Mouse (Mus musculus): ENCODE measurements around the gene Dach1. TPM values are rescaled to one million over a fixed set of nuclear protein-coding genes. Genes with fewer than 3 reads are reported as not detected.

Gene Dach1
- polyA plus RNA-seq, 1 experiment from 2014 or later: 4.0 TPM

DNA sequence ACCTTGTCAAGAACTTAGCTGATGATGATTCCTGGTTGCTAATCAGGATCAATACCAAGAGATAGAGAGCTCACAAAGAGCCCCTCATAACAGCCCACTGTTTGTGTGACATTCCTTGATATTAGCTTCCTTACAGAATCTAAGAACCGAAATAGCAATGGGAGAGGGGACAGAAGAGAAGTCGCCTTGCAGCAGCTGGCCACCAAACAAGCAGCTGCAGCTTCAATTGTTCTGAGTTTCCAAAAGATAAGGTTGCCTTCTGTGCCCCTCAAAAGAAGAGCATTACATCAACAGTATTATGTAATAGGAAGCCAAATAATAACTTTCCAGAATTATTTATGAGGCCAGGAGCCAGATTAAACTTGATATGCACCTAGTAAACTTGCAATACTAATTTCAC is 120.2 kb downstream of the Dach1 start:
- Histone ChIP-seq H3K4me3 (no peak overlapping the region), H3K27ac (no peak overlapping the region), H3K9me3 (no peaks in the 10 kb centered on the region), H3K27me3 (ENCODE audit: insufficient read depth, poor library complexity, severe bottlenecking) (no peaks in the 10 kb centered on the region), H3K4me1 (no peaks in the 10 kb centered on the region; the same call in 1 of the 2 replicates), H3K36me3 (no peaks in the 10 kb centered on the region)
- whole genome bisulfite sequencing: 20% methylated on average over 2 of the region's 2 CpGs
- no peak for DNase-seq (ENCODE audit: low spot score)

GRCm38 (mm10) chr14:98048403-98048802 is 121.2 kb downstream of the Dach1 start:
- Histone ChIP-seq H3K9me3 (no peaks in the 10 kb centered on the region), H3K27me3 (ENCODE audit: insufficient read depth, poor library complexity, severe bottlenecking) (no peaks in the 10 kb centered on the region), H3K27ac (no peak overlapping the region), H3K4me3 (no peak overlapping the region), H3K36me3 (no peaks in the 10 kb centered on the region), H3K4me1 (no peaks in the 10 kb centered on the region; the same call in 1 of the 2 replicates)
- DNase-seq (ENCODE audit: low spot score): no peak
- 80% methylated on average over 2 of the region's 2 CpGs for WGBS

DNA sequence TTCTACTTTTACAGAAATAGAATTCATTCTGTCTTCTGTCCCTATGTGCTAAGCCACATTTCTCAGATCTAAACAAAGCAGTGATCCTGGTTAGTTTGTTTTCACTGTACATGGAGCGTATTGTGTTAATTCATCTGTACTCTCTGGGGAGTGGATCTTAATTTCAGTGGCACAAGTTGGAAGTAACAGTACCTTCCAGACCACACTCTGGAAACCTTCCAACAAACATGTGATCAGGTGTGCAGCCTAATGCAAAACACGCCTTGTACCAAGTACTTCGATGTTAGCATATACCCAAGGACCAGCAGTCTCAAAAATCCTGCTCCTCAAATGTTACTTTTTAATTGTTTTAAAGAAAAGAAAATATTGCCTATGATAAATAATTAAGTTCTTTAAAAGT is 121.9 kb downstream of the Dach1 start:
- 89% methylated on average over 3 of the region's 3 CpGs for WGBS
- Histone ChIP-seq H3K27me3 (ENCODE audit: insufficient read depth, poor library complexity, severe bottlenecking) (no peaks in the 10 kb centered on the region), H3K27ac (no peak overlapping the region), H3K36me3 (no peaks in the 10 kb centered on the region), H3K4me3 (no peak overlapping the region), H3K9me3 (no peaks in the 10 kb centered on the region), H3K4me1 (no peaks in the 10 kb centered on the region; the same call in 1 of the 2 replicates)
- DNase-seq (ENCODE audit: low spot score): no peak

DNA sequence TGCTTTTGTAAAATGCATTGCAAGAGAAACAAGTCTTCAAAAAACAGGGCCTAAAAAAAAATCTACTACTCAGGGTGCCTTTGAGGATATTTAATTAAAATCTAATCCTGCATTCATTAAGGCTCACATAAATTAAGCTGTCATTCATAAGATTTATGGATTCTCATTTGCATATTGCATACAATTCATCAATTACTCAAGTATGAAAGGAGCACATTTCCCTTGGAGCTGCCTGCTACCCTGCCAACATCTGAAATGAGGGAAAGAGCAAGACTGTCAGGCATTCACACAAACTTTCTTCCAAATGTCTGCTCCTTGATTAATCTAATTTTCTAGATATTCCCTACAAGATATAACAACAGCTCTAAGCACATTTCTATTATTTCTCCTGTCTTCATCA is 122.6 kb downstream of the Dach1 start:
- Histone ChIP-seq H3K36me3 (no peaks in the 10 kb centered on the region), H3K4me1 (no peaks in the 10 kb centered on the region; the same call in 1 of the 2 replicates), H3K27ac (no peak overlapping the region), H3K9me3 (no peaks in the 10 kb centered on the region), H3K27me3 (ENCODE audit: insufficient read depth, poor library complexity, severe bottlenecking) (no peaks in the 10 kb centered on the region), H3K4me3 (no peak overlapping the region)
- no peak for DNase-seq (ENCODE audit: low spot score)

- 35% methylated on average over 1 of the region's 1 CpGs for WGBS
- no peak overlapping the region for H3K27ac ChIP-seq
These were observed 131.0 kb downstream of the Dach1 start for GRCm38 (mm10) chr14:98038524-98038923.

DNA sequence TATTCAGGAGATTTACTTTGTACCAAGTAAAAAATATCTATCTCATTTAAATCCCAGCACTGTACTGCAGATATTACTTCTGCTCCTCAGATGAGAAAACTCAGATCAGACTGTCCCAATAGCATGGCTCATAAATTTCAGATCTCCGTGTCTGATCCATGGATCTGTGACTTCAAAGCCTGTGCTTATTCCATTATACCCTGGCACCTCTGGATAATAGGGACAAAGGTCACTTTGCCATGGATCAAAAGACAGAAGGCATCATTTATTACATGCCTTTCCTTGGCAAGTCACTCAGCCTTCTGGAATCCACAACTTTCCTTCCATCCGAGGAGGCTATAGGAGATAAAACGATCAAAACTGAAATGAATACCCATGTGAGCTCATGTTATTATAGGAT is 132.4 kb downstream of the Dach1 start:
- Histone ChIP-seq H3K4me3 (no peak overlapping the region), H3K4me1 (peaks cover 9% of the 10 kb centered on the region; the same call in 1 of the 2 replicates), H3K27ac (no peak overlapping the region), H3K36me3 (no peaks in the 10 kb centered on the region), H3K9me3 (no peaks in the 10 kb centered on the region), H3K27me3 (ENCODE audit: insufficient read depth, poor library complexity, severe bottlenecking) (no peaks in the 10 kb centered on the region)
- WGBS: 79% methylated on average over 3 of the region's 3 CpGs
- no peak for DNase-seq (ENCODE audit: low spot score)

More at GRCm38 (mm10) chr14:98038524-98038923, 131.0 kb downstream of the Dach1 start:
- Histone ChIP-seq H3K9me3 (no peaks in the 10 kb centered on the region), H3K4me1 (peaks cover 9% of the 10 kb centered on the region; the same call in 1 of the 2 replicates), H3K27me3 (ENCODE audit: insufficient read depth, poor library complexity, severe bottlenecking) (no peaks in the 10 kb centered on the region), H3K36me3 (no peaks in the 10 kb centered on the region), H3K4me3 (no peak overlapping the region)
- no peak for DNase-seq (ENCODE audit: low spot score)

- Histone ChIP-seq H3K4me3 (no peak overlapping the region), H3K36me3 (no peaks in the 10 kb centered on the region), H3K27ac (no peak overlapping the region), H3K27me3 (ENCODE audit: insufficient read depth, poor library complexity, severe bottlenecking) (no peaks in the 10 kb centered on the region), H3K4me1 (peaks cover 9% of the 10 kb centered on the region; the same call in 1 of the 2 replicates), H3K9me3 (no peaks in the 10 kb centered on the region)
- no peak for DNase-seq (ENCODE audit: low spot score)
- 0% methylated on average over 1 of the region's 1 CpGs for WGBS
These were observed 134.3 kb downstream of the Dach1 start for GRCm38 (mm10) chr14:98035261-98035660.

GRCm38 (mm10) chr14:98023540-98023939 is 146.0 kb downstream of the Dach1 start:
- DNase-seq (ENCODE audit: low spot score): no peak
- Histone ChIP-seq H3K27ac (no peak overlapping the region), H3K27me3 (ENCODE audit: insufficient read depth, poor library complexity, severe bottlenecking) (no peaks in the 10 kb centered on the region), H3K4me1 (no peaks in the 10 kb centered on the region), H3K4me3 (no peak overlapping the region), H3K9me3 (no peaks in the 10 kb centered on the region), H3K36me3 (no peaks in the 10 kb centered on the region)
- 79% methylated on average over 4 of the region's 4 CpGs for WGBS

DNA sequence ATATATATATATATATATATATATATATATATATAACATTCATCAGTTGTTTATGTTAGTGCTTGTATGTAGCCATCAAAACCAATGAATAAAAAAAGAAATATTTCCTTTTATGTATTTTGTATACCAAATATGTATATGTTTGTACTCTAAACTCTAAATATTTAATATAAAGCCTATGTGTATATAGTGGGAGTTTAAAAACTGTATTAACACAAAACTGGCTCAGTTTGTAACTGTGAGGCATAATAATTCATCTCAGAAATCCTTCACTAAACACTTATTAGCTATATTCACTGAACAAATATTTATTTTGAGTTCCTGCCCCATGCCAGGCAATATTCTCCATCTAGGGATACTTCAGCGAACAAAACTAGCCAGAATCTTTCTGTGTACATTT is 155.5 kb downstream of the Dach1 start:
- 91% methylated on average over 1 of the region's 1 CpGs for WGBS

GRCm38 (mm10) chr14:98008501-98008900 is 161.1 kb downstream of the Dach1 start:
- H3K4me3 ChIP-seq: no peak overlapping the region
- no peak for DNase-seq (ENCODE audit: low spot score)
- no peaks in the 10 kb centered on the region for H3K27me3 ChIP-seq (ENCODE audit: insufficient read depth, poor library complexity, severe bottlenecking)
- H3K9me3 ChIP-seq: no peaks in the 10 kb centered on the region
- WGBS: 91% methylated on average over 6 of the region's 6 CpGs
- no peaks in the 10 kb centered on the region for H3K4me1 ChIP-seq
- H3K36me3 ChIP-seq: no peaks in the 10 kb centered on the region
- H3K27ac ChIP-seq: no peak overlapping the region

More for the DNA sequence above, 155.5 kb downstream of the Dach1 start:
- no peak overlapping the region for H3K27ac ChIP-seq
- DNase-seq (ENCODE audit: low spot score): no peak
- no peaks in the 10 kb centered on the region for H3K9me3 ChIP-seq
- 0 out of 2 replicates have a peak, but pooled peaks cover 2% of the 10 kb centered on the region for H3K36me3 ChIP-seq
- H3K27me3 ChIP-seq (ENCODE audit: insufficient read depth, poor library complexity, severe bottlenecking): no peaks in the 10 kb centered on the region
- no peak overlapping the region for H3K4me3 ChIP-seq
- no peaks in the 10 kb centered on the region for H3K4me1 ChIP-seq

DNA sequence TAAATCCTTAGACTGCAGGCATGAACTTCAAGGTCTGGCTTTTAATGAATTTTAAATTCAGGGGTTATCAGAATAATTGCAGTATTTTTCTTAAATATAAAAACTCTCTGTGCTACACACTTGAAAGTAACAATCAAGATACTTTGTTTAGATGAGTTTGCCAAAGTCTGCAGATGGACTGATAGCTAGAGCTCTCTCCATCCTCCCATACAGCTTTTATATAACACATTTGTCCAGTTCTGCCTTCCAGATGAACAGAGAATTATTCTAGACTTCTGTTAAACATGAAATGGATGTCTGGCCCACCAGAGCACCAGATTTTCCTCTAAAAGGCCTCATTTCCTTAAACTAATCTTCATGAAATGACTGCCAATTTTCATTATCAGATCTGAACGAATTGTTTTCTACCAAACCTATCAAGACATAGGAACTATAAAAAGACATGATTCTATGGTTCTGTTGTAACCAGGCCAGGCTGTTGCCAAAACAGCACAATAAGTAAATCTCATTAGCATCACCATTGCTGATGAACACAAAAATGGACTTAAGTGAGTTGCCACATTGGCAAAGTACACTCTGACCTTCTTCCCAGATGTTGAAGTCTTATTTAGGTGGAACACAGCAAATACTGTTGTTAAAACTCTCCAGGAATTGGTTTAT is 167.4 kb downstream of the Dach1 start:
- H3K9me3 ChIP-seq: no peaks in the 10 kb centered on the region
- no peak for DNase-seq (ENCODE audit: low spot score)

GRCm38 (mm10) chr14:97998584-97998983 is 171.0 kb downstream of the Dach1 start:
- Histone ChIP-seq H3K4me1 (no peaks in the 10 kb centered on the region), H3K27me3 (ENCODE audit: insufficient read depth, poor library complexity, severe bottlenecking) (no peaks in the 10 kb centered on the region), H3K27ac (no peak overlapping the region), H3K9me3 (no peaks in the 10 kb centered on the region), H3K36me3 (no peaks in the 10 kb centered on the region), H3K4me3 (no peak overlapping the region)
- no peak for DNase-seq (ENCODE audit: low spot score)

More for the DNA sequence above, 167.4 kb downstream of the Dach1 start:
- Histone ChIP-seq H3K27ac (no peak overlapping the region), H3K4me1 (no peaks in the 10 kb centered on the region), H3K27me3 (ENCODE audit: insufficient read depth, poor library complexity, severe bottlenecking) (no peaks in the 10 kb centered on the region), H3K4me3 (no peak overlapping the region), H3K36me3 (no peaks in the 10 kb centered on the region)
- WGBS: 77% methylated on average over 1 of the region's 1 CpGs

- no peaks in the 10 kb centered on the region for H3K27me3 ChIP-seq (ENCODE audit: insufficient read depth, poor library complexity, severe bottlenecking)
- 13% methylated on average over 3 of the region's 3 CpGs for WGBS
- DNase-seq (ENCODE audit: low spot score): no peak
These were observed 186.3 kb downstream of the Dach1 start for GRCm38 (mm10) chr14:97983251-97983650.

DNA sequence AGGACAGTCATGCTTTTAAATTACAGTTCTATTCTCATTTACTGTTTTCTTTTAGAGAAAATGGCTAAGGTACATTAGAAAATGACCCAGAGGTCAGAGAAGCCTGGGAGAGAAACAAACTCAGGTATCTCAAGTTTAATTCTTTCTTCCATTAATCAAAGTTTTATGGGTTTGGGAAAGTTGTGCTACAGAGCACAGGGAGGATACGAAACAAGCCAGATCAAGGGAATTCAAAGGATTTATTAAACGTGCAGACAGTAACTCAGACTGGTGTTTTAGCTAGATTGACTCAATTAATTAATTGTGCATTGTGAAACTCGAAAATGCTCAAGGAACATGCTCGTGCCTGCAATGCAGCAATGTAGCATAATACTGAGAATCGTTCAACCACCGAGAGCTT is 186.9 kb downstream of the Dach1 start:
- WGBS: 81% methylated on average over 6 of the region's 6 CpGs
- Histone ChIP-seq H3K4me3 (no peak overlapping the region), H3K4me1 (peaks cover 3% of the 10 kb centered on the region; the same call in 1 of the 2 replicates), H3K9me3 (no peaks in the 10 kb centered on the region), H3K27me3 (ENCODE audit: insufficient read depth, poor library complexity, severe bottlenecking) (no peaks in the 10 kb centered on the region), H3K36me3 (no peaks in the 10 kb centered on the region), H3K27ac (no peak overlapping the region)
- no peak for DNase-seq (ENCODE audit: low spot score)

More at GRCm38 (mm10) chr14:97983251-97983650, 186.3 kb downstream of the Dach1 start:
- no peak overlapping the region for H3K4me3 ChIP-seq
- H3K27ac ChIP-seq: no peak overlapping the region
- H3K36me3 ChIP-seq: no peaks in the 10 kb centered on the region
- H3K4me1 ChIP-seq: peaks cover 3% of the 10 kb centered on the region; the same call in 1 of the 2 replicates
- H3K9me3 ChIP-seq: no peaks in the 10 kb centered on the region

Data from heart, embryonic 10.5 days (tissue).